Mouse (Mus musculus) activated CD4-positive, CD25-positive, alpha-beta regulatory T cell (primary cell): ENCODE measurements around the gene Chst10. TPM values are rescaled to one million over a fixed set of nuclear protein-coding genes. Genes with fewer than 3 reads are reported as not detected.

Source experiments
- polyA plus RNA-seq, 2 experiments: library from polyadenylated mRNA; unstranded; fragments of 100-300 nt; shearing (Covaris generic); gene quantifications; one replicate each; pipeline ENCODE4 v1.2.1; 2017

Gene Chst10
- 10 to 100 TPM; 32.5 to 35.2 TPM for polyA plus RNA-seq

GRCm38 (mm10) chr1:38897431-38898248 lies at the start of gene Chst10:
Gene Chst10, minus strand, starts transcription at chr1:38898161.

GRCm38 (mm10) chr1:38938849-38939248 lies 40.9 kb upstream of the Chst10 start, which contains the start of gene Nms:
Gene Nms, plus strand, starts transcription at chr1:38939149.

GRCm38 (mm10) chr1:38836477-38836872 lies 61.5 kb downstream of the Chst10 start, which contains the start of gene Lonrf2:
Gene Lonrf2, minus strand, starts transcription at chr1:38836711.

Other genes with a start within 250 kb of the Chst10 start
- 10 to 100 TPM; 43.6 to 50.7 TPM for gene Aff3, start 233.2 kb downstream of the Chst10 start, polyA plus RNA-seq
- gene Lonrf2, start 61.5 kb downstream of the Chst10 start, polyA plus RNA-seq: under 1 TPM in 1 of 2 experiments, not detected in 1; 0.10 TPM
- gene Nms, start 41.0 kb upstream of the Chst10 start, polyA plus RNA-seq: not detected
- gene Pdcl3, start 87.4 kb upstream of the Chst10 start, polyA plus RNA-seq: 100 to 1,000 TPM; 103 to 118 TPM